Mouse (Mus musculus) stomach, postnatal 0 days (tissue): Measurements from ENCODE around the gene Rptor. TPM values are rescaled to one million over a fixed set of nuclear protein-coding genes. Genes with fewer than 3 reads are reported as not detected.

Experiments
- ATAC-seq: fragments of 200-750 bp; cut with Nextera tagmentation; 2 replicates; pipeline ENCODE4 v1.8.0; 2017; ENCODE audit not compliant: low FRiP score, low TSS enrichment
- DNase-seq: peaks from one replicate; pipeline ENCODE4 v3.0.0-alpha.2; 2016; ENCODE audit warnings: low spot score
- H3K27ac ChIP-seq: fragments of 300-500 bp; sonication (generic); replicated peaks from 2 replicates; pipeline ENCODE4 v1.5.1; 2014; ENCODE audit warnings: mild to moderate bottlenecking, control low read depth
- H3K27me3 ChIP-seq: fragments of 300-500 bp; sonication (generic); 2 replicates; pipeline ENCODE4 v1.6.1; 2014; ENCODE audit warnings: low read length; ENCODE audit not compliant: control insufficient read depth, insufficient read depth
- H3K36me3 ChIP-seq: fragments of 300-500 bp; sonication (generic); 2 replicates; pipeline ENCODE4 v1.6.1; 2014; ENCODE audit warnings: low read length, mixed read lengths; ENCODE audit not compliant: control insufficient read depth, insufficient read depth
- H3K4me1 ChIP-seq: fragments of 300-500 bp; sonication (generic); replicated peaks from 2 replicates; pipeline ENCODE4 v1.6.1; 2014; ENCODE audit warnings: antibody characterized with exemption; ENCODE audit not compliant: control insufficient read depth, insufficient read depth
- H3K4me2 ChIP-seq: fragments of 300-500 bp; sonication (generic); replicated peaks from 2 replicates; pipeline ENCODE4 v1.6.1; 2014; ENCODE audit warnings: low read depth, mild to moderate bottlenecking, control low read depth, moderate library complexity
- H3K4me3 ChIP-seq: fragments of 300-500 bp; sonication (generic); 2 replicates; pipeline ENCODE4 v1.5.1; 2014; ENCODE audit warnings: low read depth, low read length, control low read depth
- H3K9ac ChIP-seq: fragments of 300-500 bp; sonication (generic); 2 replicates; pipeline ENCODE4 v1.6.1; 2014; ENCODE audit warnings: mild to moderate bottlenecking, low read length, control low read depth, mixed read lengths
- H3K9me3 ChIP-seq: fragments of 300-500 bp; sonication (generic); 2 replicates; pipeline ENCODE4 v1.6.1; 2016; ENCODE audit warnings: low read length; ENCODE audit not compliant: control insufficient read depth
- CTCF ChIP-seq: IDR thresholded peaks from 2 replicates; pipeline ENCODE4 v1.5.1; 2016; ENCODE audit warnings: antibody characterized with exemption, low read depth, mild to moderate bottlenecking, moderate library complexity
- EP300 ChIP-seq: optimal IDR thresholded peaks from 2 replicates; pipeline ENCODE3; 2016; ENCODE audit warnings: antibody characterized with exemption
- WGBS: fragments of 180-500 bp; shearing (Covaris S2); extraction: QIAGEN DNeasy Blood & Tissue Kit; methylation state at CpG from one replicate; pipeline ENCODE4 v1.1.7; 2014; 5-methylcytosine and 5-hydroxymethylcytosine counted together
- polyA plus RNA-seq: library from polyadenylated mRNA; unstranded; fragments of >200 nt; fragmentation: Nextera tagmentation; extraction: Ambion mirVana; gene quantifications from 2 replicates; pipeline ENCODE4 v1.2.1, GENCODE M21; 2015

Rptor gene
- polyA plus RNA-seq, 1 experiment from 2014 or later = 3.7 TPM

GRCm38 (mm10) chr11:119770985-119771384, 168.3 kb downstream of the Rptor start:
- ATAC-seq (no peak), DNase-seq (no peak)
- Histone ChIP-seq H3K4me3 (no peak overlapping the region), H3K27me3 (no peaks in the 10 kb centered on the region), H3K4me1 (no peaks in the 10 kb centered on the region), H3K9ac (no peak overlapping the region), H3K4me2 (no peak overlapping the region), H3K36me3 (no peaks in the 10 kb centered on the region; the same call in 1 of the 2 replicates), H3K9me3 (peaks cover 1% of the 10 kb centered on the region; the same call in 1 of the 2 replicates), H3K27ac (no peak overlapping the region)
- WGBS = 89% methylated on average over 4 of the region's 4 CpGs
- TF ChIP-seq CTCF = no peak
- TF ChIP-seq EP300 = no peak

- Histone ChIP-seq H3K27ac (no peak overlapping the region), H3K4me3 (no peak overlapping the region), H3K4me1 (no peaks in the 10 kb centered on the region), H3K9me3 (peaks cover 6% of the 10 kb centered on the region; the same call in 1 of the 2 replicates), H3K9ac (no peak overlapping the region), H3K27me3 (no peaks in the 10 kb centered on the region), H3K4me2 (no peak overlapping the region), H3K36me3 (no peaks in the 10 kb centered on the region; the same call in 1 of the 2 replicates)
- DNase-seq = no peak
- ATAC-seq = no peak
- 78% methylated on average over 3 of the region's 3 CpGs for WGBS
- TF ChIP-seq EP300 = no peak
Observed at GRCm38 (mm10) chr11:119772896-119773295, 170.2 kb downstream of the Rptor start.

GRCm38 (mm10) chr11:119775076-119775760, 172.5 kb downstream of the Rptor start:
- H3K4me1 ChIP-seq = no peaks in the 10 kb centered on the region
- peaks cover 6% of the 10 kb centered on the region; the same call in 1 of the 2 replicates for H3K9me3 ChIP-seq
- no peaks in the 10 kb centered on the region for H3K27me3 ChIP-seq
- H3K36me3 ChIP-seq = no peaks in the 10 kb centered on the region; the same call in 1 of the 2 replicates
- DNase-seq (no peak), ATAC-seq (no peak)
- no peak overlapping the region for H3K9ac ChIP-seq
- WGBS = 58% methylated on average over 5 of the region's 5 CpGs
- TF ChIP-seq CTCF (no peak), EP300 (no peak)
- no peak overlapping the region for H3K4me2 ChIP-seq
- no peak overlapping the region for H3K27ac ChIP-seq
- H3K4me3 ChIP-seq = no peak overlapping the region

GRCm38 (mm10) chr11:119777236-119777635, 174.5 kb downstream of the Rptor start:
- no peak overlapping the region for H3K4me2 ChIP-seq
- DNase-seq = no peak
- TF ChIP-seq CTCF (no peak), EP300 (no peak)
- no peaks in the 10 kb centered on the region for H3K27me3 ChIP-seq
- no peaks in the 10 kb centered on the region for H3K4me1 ChIP-seq
- H3K36me3 ChIP-seq = no peaks in the 10 kb centered on the region
- ATAC-seq = no peak
- H3K9ac ChIP-seq = no peak overlapping the region
- 62% methylated on average over 3 of the region's 3 CpGs for WGBS
- H3K4me3 ChIP-seq = no peak overlapping the region
- H3K9me3 ChIP-seq = peaks cover 6% of the 10 kb centered on the region; the same call in 1 of the 2 replicates
- H3K27ac ChIP-seq = no peak overlapping the region

GRCm38 (mm10) chr11:119777872-119778271, 175.2 kb downstream of the Rptor start:
- Histone ChIP-seq H3K9ac (no peak overlapping the region), H3K27ac (no peak overlapping the region), H3K27me3 (no peaks in the 10 kb centered on the region), H3K4me2 (no peak overlapping the region), H3K4me1 (no peaks in the 10 kb centered on the region), H3K4me3 (no peak overlapping the region), H3K9me3 (peaks cover 6% of the 10 kb centered on the region; the same call in 1 of the 2 replicates), H3K36me3 (no peaks in the 10 kb centered on the region)
- 92% methylated on average over 1 of the region's 1 CpGs for WGBS
- DNase-seq = no peak
- TF ChIP-seq CTCF = no peak
- no peak for TF ChIP-seq EP300
- ATAC-seq = no peak

GRCm38 (mm10) chr11:119780290-119780689, 177.6 kb downstream of the Rptor start:
- H3K36me3 ChIP-seq = peaks cover 2% of the 10 kb centered on the region; the same call in 1 of the 2 replicates
- no peak overlapping the region for H3K4me2 ChIP-seq
- H3K4me1 ChIP-seq = no peaks in the 10 kb centered on the region
- H3K9ac ChIP-seq = no peak overlapping the region
- no peaks in the 10 kb centered on the region for H3K27me3 ChIP-seq
- no peak overlapping the region for H3K27ac ChIP-seq
- TF ChIP-seq EP300 (no peak), CTCF (no peak)
- H3K4me3 ChIP-seq = no peak overlapping the region
- DNase-seq (no peak), ATAC-seq (no peak)
- H3K9me3 ChIP-seq = peaks cover 6% of the 10 kb centered on the region; the same call in 1 of the 2 replicates
- WGBS = 83% methylated on average over 8 of the region's 8 CpGs
